Mouse (Mus musculus) adrenal gland, adult 2 months (tissue): ENCODE measurements around the gene Ankrd50. TPM values are rescaled to one million over a fixed set of nuclear protein-coding genes. Genes with fewer than 3 reads are reported as not detected.

Experiments used
- DNase-seq: peaks from one replicate; pipeline ENCODE4 v3.0.0; 2021
- long read RNA-seq: library from polyadenylated mRNA; stranded (forward); transcript quantifications from one replicate; pipeline ENCODE4 v2.0.0, GENCODE M21; 2021
- polyA plus RNA-seq: library from polyadenylated mRNA; depleted of rRNA; stranded (reverse); fragments of >200 nt; gene quantifications from 2 replicates; pipeline ENCODE4 v1.2.3, GENCODE M21; 2012; rRNA removed
- total RNA-seq, 2 experiments: library from RNA; stranded (reverse); gene quantifications; 2 replicates each; pipeline ENCODE4 v1.2.3; 2021

Ankrd50 gene
- total RNA-seq, result 10 to 100 TPM; 32.7 to 35.0 TPM
- polyA plus RNA-seq, result 9.9 and 10.8 TPM in 2 replicates
- long read RNA-seq, full-length matches to known transcripts, result 4 of 8 reads
- long read RNA-seq, partial matches to known transcripts, result 0 of 8 reads
- long read RNA-seq, other reads (novel, unspliced or antisense), result 4 of 8 reads

DNA sequence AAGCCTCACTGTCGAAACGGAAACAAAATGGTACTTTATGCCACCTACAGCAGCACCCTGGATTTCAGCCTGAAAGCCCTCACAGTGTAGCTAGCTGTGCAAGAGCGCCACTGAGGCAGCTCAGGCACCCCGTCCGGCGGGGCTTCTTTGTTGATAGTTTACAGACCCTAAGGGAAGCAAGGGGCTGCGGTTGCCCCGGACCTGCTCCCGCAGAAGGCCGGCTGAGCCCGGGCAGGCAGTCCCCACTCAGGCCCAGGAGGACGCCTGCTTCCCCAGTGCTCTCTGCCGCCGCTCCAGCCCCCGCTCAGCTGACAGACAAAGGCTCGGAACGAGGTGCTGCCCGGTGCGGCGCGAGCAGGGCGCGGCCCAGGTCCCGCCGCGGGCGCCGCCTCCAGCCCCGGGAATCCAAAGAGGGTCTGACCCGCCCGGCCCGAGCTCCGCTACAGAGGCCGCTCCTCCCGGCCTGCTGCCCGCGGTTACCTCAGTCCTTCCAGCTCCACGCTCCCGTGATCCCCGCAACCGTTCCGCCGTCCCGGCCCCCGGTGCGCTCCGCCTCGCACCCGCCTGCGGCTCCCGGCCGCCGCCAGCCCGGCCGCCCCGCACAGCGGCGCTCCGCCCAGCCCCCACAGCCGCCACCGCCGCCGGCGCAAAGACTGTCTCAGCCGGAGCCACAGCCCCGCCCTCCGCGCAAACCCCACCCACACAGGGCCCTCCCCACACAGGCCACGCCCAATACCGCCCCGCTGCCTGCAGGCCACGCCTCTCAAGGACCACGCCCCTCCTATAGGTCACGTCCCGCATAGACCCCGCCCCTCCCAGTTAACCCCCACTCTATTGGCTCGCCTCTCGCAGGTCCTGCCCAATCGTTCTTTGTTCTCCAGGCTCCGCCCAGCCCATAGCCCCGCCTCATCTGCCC, at the start of gene Ankrd50:
TSS of gene Ankrd50 (minus strand) at position 654 of the 916 bp plus-strand sequence.
- DNase-seq, result peak; percentile 99

DNA sequence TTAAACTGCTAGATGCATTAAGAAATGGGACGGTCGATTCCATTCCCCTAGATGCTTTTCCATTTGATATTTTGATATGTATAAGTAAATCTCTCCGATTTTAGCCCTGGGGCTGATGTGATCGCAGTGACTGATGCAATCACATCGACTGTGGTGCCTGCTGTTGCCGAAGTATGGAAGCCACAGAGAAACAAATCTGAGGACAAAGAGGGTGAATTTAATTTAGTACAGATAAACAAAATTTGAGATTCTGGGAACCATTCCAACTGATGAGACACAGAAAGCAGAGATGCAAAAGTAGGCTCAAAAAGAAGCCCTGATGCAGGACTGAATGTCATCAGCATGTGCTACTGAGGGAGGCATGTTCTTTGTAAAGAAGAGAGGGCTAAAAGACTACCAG, 49.6 kb upstream of the Ankrd50 start:
- DNase-seq, result no peak

DNA sequence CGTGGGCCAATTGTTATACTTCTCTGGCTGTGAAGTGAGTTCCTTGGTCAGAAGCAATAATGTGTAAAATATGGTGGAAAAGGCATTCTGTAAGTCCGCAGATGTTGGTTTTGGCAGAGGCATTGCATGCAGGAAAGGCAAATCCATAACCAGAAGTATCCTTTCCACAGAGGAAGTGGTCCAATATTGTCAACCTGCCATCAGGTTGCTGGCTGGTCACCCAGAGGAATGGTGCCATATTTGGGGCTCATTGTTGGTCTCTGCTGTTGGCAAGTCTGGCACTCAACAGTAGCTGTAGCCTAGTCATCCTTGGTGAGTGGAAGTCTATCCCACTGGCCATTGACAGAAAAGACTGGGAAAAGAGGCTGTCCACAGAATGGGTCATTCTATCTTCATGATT, 35.8 kb upstream of the Ankrd50 start:
- no peak for DNase-seq

DNA sequence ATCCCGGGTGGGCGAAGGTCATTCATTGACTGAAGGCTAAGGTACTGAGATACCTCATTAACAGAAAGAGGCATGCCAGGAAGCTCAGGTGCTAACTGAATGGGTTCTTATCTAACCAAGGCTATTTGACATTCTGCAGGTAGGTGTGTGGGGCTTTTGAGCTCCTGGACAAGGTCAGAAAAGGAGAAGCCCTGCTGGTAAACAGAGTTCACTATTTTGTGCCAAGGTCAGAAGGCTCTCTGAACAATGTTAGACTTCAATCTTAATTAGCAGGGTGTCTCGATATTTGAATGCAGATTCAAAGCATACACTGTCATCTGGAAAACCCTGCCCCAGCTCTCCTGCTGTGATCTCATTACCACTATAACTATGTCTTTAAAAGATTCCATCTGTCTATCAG, 35.3 kb upstream of the Ankrd50 start:
- DNase-seq, result no peak

DNA sequence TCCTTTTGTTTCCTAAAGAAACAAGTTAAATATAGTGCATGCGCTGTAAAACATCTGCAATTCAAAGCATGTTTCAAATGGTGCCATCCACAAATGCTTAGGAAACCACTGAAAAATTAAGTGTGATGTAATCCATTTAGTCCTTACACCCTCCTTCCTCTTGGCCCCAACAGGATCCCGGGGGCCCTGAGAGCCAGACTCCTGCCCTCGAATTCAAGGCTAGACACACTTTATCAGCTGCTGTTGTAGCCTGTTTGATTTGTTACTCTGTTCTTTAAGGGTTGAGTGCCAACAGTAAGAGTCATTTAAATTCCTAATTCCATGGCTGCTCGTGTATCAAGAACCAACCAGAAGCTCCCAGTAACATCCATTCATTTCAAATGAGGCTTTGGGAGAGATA, 19.0 kb upstream of the Ankrd50 start:
- DNase-seq, result peak; percentile 14

DNA sequence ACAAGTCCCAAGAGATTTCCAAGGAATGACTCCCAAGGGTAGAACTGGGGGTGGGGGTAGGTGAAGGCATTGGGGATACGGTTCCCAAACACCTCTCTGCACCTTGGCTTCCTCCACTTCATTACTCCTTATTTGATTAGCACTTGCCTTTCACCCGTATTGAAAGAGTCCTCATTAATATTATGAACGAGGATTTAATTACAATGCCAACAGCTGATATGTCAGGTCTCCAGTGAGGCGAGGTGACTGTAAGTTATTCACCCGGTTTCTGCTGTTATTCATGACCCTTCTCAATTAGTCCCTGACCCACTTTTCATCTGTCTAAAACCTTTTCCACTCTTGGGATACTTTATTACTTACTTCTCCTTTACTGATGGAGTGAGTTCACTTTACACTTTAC, 17.5 kb upstream of the Ankrd50 start:
- DNase-seq, result no peak

DNA sequence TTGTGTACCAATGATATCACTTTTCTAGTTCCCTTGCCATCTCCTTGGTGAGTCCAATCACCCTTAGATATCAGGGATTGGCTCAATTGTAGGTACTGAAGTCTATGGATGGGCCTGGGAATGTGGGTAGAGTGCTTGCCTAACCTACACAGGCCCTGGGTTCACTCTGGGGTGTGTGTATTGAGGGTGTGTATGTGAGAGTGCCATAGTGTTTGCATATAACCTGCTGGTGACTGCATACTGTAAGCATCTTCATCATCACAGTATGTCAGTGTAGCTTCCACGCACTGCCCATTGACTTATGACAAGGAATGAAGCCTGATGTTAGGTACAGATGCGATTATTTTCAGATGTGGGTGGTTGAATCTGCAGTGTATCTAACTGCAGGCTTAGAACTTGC, 17.1 kb upstream of the Ankrd50 start:
- no peak for DNase-seq

DNA sequence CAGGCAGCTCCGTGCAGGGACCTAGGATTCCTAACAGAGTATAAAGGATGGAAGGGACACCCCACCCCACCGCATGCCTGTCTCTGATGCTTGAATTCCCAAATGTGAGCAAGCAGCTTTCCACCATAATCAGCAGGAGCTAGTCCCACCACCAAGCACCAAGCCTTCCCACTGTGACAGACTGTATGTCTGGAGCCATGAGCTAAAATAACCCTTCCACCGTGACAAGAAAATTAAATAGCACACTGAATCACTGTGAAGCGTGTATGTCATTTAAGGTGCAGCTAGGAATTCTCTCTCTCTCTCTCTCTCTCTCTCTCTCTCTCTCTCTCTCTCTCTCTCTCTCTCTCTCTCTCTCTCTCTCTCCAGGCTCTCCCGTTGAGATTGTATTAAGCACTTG, 16.7 kb upstream of the Ankrd50 start:
- no peak for DNase-seq

DNA sequence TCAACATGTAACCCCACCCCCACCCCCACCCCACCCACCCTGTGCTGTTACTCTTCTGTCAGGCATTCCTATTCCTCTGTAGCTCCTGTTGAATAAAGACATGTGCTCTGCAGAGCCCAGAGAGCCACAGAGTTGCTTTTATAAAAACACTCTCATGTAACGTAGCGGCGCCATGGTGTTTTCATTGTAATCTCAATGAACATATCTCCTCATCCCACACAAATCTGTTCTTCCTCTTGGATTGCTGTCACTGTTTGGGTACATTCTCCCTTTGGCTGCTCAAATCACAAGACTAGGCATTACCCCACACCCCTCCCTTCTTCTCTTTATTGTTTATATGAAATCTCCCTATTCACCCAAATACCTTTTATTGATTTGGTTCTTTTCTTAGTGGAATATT, 13.9 kb upstream of the Ankrd50 start:
- DNase-seq, result no peak

DNA sequence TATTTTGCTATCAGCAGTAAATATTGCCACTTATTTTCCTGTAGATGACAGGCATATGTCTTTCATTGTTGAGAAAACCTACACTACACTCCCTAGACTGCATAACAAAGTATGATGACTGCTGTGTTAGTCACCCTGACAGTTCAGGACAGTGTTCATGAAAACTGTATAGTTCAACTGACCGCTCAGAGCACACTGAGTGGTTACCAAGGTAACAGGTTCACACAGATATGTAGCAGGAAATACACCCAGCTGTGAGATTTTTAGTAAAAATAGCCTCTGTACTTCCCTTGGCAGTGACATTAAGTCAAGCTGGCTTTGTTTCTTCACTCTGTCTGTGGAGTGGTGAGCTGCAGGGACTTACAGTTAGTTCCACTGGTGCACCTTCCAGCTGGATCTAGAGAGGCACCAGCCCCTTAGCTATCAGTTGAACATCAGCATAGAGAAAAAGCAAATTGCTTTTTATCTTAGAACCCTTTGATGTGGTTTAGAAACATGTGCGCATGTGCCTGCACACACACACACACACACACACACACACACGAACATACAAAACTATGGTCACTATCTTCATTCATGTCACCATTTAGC, 12.2 kb upstream of the Ankrd50 start:
- DNase-seq, result no peak

DNA sequence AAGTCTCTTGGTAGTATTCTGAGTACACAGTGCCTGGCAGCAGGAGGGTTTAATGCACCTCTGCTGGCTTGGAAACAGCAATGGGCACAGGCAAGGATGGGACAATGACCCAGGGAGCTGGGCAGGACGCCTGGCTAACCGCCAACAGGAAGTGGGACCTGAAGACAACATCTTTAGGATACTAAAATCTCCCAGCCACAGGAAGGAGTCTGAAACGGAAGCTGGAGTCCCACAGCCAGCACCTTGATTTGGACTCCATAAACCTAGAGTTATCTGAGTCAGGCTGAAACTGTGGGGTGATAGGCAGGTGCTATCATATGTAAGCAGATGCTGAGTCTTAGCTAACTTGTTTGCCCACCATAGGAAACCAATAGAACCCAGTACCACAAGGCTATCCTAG, 7.1 kb upstream of the Ankrd50 start:
- no peak for DNase-seq

DNA sequence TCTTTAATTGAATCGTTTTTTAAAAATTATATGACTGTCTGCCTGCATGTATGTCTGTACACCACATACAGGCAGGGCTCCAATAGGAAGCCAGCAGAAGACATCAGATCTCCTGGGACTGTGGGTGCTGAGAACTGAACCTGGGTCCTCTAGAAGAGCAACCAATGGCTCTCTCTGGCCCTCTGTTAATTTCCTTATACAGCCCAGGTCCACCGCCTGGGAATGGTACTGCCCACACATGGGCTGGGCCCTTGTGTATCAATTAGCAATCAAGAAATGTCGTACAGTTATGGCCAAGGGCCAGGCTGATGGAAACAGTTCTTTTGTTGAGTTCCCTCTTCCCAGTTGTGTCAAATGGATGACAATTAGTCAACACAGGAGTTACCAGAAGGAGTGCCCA, 6.6 kb upstream of the Ankrd50 start:
- no peak for DNase-seq

DNA sequence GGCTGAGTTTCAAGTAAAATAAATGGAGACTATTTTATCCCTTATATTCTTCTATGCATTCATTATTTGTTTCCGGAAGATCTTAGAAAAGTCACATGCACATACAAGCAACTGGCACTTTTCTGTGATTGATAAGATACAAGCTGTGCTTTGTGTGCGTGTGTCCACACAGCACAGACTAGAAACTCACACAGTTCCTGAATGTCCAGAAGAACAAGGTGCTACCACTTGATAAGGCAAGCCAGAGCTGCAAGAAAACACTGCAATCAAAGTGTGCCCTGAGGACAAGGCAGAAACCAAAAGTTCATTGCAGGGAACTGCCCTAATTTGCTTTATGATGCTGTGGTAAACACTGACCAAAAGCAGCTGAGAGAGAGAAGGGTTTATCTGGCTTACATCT, 6.1 kb upstream of the Ankrd50 start:
- DNase-seq, result no peak

DNA sequence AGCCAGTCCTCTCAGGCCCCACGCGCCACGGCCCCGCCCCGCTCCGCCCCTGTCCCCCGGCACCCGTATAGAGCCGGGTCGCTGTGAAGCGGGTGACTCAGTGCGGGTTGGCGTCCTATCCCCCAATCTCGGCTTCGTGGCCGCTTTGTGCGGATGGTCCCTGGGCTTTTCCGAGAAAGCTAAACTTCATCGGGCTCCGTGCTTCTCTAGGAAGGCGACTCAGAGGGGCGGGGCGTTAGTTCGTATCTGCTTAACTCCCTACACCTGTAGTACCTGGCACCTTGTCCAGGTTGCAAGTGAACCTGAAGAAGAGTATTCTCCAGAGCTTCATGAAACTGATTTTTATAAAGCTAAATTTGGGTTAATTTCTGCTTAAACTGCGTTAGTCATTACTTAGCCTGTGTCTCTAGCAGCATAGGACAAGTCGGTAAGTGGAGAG, 482 bp upstream of the Ankrd50 start:
- no peak for DNase-seq

DNA sequence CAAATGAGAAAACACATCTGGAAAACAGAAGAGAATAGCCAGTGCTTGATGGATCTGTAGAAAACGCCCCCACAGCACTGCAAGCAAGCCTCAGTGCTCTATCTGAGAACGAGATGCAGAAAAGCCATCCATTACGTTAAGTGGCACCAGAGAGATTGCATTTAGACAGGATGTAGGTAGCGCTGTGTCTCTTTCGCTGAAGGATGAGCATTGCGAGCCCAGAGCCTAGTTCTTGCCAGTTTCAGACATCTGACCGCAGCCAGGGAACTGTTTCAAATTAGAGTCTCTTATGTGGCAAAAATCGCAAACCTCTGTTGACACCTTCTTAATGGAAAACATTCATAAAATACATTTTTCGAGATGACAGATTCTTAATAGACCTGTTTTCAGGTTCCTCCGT, 1.1 kb downstream of the Ankrd50 start:
- DNase-seq, result peak; percentile 14

DNA sequence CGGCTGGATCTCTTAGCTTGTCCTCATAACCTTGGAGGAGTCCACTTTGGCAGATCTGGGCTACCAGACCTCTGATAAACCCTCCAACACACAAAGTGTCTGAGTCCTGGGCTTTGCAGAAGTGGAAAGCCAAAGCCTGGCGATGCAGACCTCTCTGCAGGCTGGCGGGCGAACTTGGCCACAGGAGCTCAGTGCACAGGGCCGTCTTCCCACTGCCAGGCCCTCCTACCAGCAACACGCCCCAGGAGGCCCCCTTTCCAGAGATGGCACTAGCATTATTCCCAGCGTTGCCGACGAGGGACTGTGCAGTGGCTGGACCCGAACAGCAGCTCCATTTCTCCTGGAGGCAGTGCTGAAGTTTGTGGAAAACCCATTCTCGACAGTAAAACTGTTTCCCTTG, 1.9 kb downstream of the Ankrd50 start:
- DNase-seq, result no peak

DNA sequence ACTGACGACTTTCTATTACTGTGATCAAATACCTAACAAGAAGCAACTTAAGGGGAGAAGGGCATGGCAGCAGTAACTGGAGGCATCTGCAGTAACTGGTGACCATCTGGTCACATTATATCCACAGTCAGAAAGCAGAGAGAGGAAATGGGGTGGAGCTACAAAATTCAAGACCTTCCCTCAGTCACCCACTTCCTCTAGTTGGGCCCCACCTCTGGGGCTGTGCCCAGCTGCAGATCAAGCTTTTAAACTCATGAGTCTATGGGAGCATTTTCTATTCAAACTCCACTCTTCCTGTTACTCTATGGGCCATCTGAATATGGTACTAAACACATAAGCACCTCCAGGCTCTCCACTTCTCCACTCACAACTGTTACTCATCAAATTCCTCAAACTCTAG, 3.5 kb downstream of the Ankrd50 start:
- no peak for DNase-seq

DNA sequence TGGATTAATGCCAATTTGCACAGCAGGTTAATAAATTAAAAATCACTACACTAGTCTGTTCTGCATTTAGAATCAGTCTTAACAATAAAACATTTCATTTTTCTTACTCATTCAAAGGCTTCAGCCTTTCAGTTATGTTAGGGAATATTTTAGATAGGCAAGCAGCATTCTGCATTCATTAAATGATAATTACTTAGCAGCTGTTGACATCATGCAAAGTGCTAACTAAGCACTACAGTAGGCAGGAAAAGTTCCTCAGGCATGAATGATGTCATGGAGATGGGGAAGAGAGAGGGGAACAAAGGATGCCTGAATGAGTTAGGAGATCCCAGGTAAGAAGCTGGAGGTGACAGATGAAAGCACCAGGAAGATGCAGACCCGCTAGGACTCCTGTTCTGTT, 6.7 kb downstream of the Ankrd50 start:
- DNase-seq, result no peak

DNA sequence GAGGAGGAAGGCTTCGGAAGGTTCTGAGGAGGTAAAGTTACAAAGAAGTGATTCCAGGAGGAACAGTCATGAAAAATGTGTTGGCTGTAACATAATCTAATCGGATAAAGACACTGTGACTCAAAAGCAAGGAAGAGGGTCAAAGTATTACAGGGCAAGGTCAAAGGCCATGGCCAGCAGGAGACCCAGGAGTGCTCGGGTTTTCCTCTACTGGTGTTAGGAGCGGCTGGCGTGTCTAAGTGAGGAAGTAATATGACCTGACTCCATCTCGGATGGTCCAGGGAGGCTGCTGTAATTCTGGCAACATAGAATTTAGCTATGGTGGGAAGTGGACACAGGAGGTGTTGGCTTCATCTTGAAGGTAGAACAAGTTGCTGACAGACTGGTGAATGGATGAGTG, 9.1 kb downstream of the Ankrd50 start:
- DNase-seq, result no peak

DNA sequence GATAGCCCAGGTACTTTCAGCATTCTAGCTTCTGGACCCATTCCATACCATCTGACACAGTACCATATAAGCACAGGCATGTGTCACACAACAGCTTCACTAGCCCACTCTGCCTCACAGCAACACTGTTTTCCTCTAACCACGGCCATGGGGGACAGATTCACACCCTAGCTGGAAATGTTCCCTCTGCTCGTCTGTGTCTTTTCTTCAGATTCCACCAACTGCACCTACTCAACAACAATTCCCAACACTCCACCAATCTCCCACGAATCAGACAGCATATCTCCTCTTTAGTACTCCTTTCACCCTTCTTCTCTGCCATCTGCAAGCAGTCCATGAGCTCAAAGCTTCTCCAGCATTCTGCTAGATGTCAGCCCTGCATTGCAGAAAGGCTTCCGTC, 11.5 kb downstream of the Ankrd50 start:
- DNase-seq, result no peak

DNA sequence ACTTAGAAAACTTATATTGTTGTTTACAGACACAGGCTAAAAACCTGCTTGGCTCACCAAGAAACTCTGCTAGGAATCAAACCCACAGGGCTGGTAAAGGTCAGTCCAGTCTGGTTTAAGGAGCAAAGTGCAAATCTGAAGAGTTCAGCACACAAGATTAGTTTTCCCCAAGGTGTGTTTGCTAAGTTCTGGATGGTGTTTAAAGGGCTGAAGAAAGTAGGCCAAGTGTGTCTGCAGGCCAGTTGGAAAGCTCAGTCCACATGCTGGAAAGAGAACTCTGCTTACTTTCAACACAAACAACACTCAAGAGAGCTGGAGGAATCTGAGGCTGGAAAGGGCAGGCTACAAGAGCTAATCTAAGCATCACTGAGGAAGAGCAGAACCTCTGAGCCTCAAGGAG, 13.1 kb downstream of the Ankrd50 start:
- DNase-seq, result no peak

DNA sequence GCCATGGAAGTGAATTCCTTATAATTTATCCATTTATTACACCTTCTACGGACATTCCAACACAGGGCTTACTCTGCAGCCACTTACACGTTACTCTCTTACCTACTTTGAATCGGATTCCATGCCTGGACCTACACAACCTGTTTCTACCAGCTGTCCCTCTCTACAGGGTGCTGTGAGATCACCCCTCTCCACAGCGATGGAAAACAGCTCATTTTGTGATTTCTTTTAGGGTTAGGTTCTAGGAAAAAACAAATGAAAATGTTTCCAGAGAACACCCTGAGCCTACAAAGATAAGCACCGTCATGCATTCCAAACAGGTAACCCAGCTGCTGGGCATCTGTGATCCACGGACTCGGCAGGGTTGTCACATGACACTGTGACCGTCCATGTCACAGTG, 16.5 kb downstream of the Ankrd50 start:
- no peak for DNase-seq

DNA sequence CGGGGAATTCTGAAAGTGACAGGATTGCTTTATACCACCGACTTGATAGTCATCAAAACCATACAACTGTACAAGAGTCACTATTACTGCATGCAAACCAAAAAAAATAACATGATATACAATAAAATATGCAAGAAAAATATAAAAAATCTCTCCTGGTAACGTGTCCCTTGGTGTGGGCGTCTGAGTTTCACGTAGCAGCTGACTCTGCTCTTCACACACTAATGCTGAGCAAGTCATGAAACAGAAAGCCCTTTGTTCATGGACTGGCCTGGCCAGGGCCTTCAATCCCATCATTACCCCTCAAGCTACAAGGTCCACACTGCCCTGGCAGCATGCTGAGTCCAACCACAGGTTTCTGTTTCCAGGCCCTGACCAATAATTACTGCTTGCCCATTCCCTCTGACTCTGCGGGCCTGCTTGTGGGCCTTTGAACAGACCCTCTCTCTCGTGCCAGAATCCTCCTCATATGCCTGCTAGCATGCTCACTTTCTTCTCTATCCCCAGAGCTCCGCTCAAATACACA, 17.7 kb downstream of the Ankrd50 start:
- no peak for DNase-seq
